Mouse (Mus musculus): ENCODE results near the gene Zp1. TPM values are rescaled to one million over a fixed set of nuclear protein-coding genes. Genes with fewer than 3 reads are reported as not detected.

The Zp1 gene
- polyA plus RNA-seq, 1 experiment from 2014 or later, result 0.44 TPM

- H3K27ac ChIP-seq (replicated peaks), result no peak overlapping the region
- H3K9ac ChIP-seq (replicated peaks), result no peak overlapping the region
- H3K27me3 ChIP-seq (replicated peaks), result no peaks in the 10 kb centered on the region
- H3K36me3 ChIP-seq, result no peaks in the 10 kb centered on the region
- H3K4me1 ChIP-seq, result no peaks in the 10 kb centered on the region
- no peaks in the 10 kb centered on the region for H3K9me3 ChIP-seq (replicated peaks)
- ATAC-seq (ENCODE audit: low FRiP score), result peak; percentile 71
- 90% methylated on average over 10 of the region's 10 CpGs for WGBS
- H3K4me2 ChIP-seq, result no peak overlapping the region
- no peak overlapping the region for H3K4me3 ChIP-seq (replicated peaks)
Observed at GRCm38 (mm10) chr19:10918321-10918991, 2.0 kb downstream of the Zp1 start.

GRCm38 (mm10) chr19:10916506-10916905, 3.9 kb downstream of the Zp1 start:
- 63% methylated on average over 5 of the region's 5 CpGs for WGBS
- Histone ChIP-seq H3K9ac (replicated peaks) (no peak overlapping the region), H3K36me3 (no peaks in the 10 kb centered on the region), H3K27ac (replicated peaks) (no peak overlapping the region), H3K4me2 (no peak overlapping the region), H3K9me3 (replicated peaks) (no peaks in the 10 kb centered on the region), H3K4me3 (replicated peaks) (no peak overlapping the region), H3K4me1 (no peaks in the 10 kb centered on the region), H3K27me3 (replicated peaks) (no peaks in the 10 kb centered on the region)
- no peak for ATAC-seq (ENCODE audit: low FRiP score)

- 93% methylated on average over 2 of the region's 2 CpGs for WGBS
- no peaks in the 10 kb centered on the region for H3K9me3 ChIP-seq (replicated peaks)
- H3K9ac ChIP-seq (replicated peaks), result no peak overlapping the region
- H3K36me3 ChIP-seq, result no peaks in the 10 kb centered on the region
- ATAC-seq (ENCODE audit: low FRiP score), result no peak
- H3K27ac ChIP-seq (replicated peaks), result no peak overlapping the region
- H3K27me3 ChIP-seq (replicated peaks), result no peaks in the 10 kb centered on the region
- no peak overlapping the region for H3K4me3 ChIP-seq (replicated peaks)
- H3K4me2 ChIP-seq, result no peak overlapping the region
- H3K4me1 ChIP-seq, result no peaks in the 10 kb centered on the region
Observed at GRCm38 (mm10) chr19:10914870-10915269, 5.6 kb downstream of the Zp1 start.

GRCm38 (mm10) chr19:10914291-10914690, 6.1 kb downstream of the Zp1 start:
- no peak overlapping the region for H3K9ac ChIP-seq (replicated peaks)
- 76% methylated on average over 7 of the region's 7 CpGs for WGBS

GRCm38 (mm10) chr19:10909087-10909721, 11.2 kb downstream of the Zp1 start:
- no peaks in the 10 kb centered on the region for H3K4me1 ChIP-seq
- H3K4me2 ChIP-seq, result no peak overlapping the region
- H3K27me3 ChIP-seq (replicated peaks), result no peaks in the 10 kb centered on the region
- no peak overlapping the region for H3K9ac ChIP-seq (replicated peaks)
- H3K9me3 ChIP-seq (replicated peaks), result no peaks in the 10 kb centered on the region
- peaks cover 37% of the 10 kb centered on the region for H3K36me3 ChIP-seq
- no peak overlapping the region for H3K27ac ChIP-seq (replicated peaks)
- no peak for ATAC-seq (ENCODE audit: low FRiP score)
- H3K4me3 ChIP-seq (replicated peaks), result no peak overlapping the region
- 90% methylated on average over 6 of the region's 6 CpGs for WGBS

More at GRCm38 (mm10) chr19:10914291-10914690, 6.1 kb downstream of the Zp1 start:
- Histone ChIP-seq H3K4me2 (no peak overlapping the region), H3K4me3 (replicated peaks) (no peak overlapping the region), H3K4me1 (no peaks in the 10 kb centered on the region), H3K27me3 (replicated peaks) (no peaks in the 10 kb centered on the region), H3K27ac (replicated peaks) (no peak overlapping the region), H3K9me3 (replicated peaks) (no peaks in the 10 kb centered on the region), H3K36me3 (no peaks in the 10 kb centered on the region; the same call in 1 of the 2 replicates)
- no peak for ATAC-seq (ENCODE audit: low FRiP score)

GRCm38 (mm10) chr19:10907891-10908290, 12.5 kb downstream of the Zp1 start:
- H3K4me3 ChIP-seq (replicated peaks), result no peak overlapping the region
- no peaks in the 10 kb centered on the region for H3K9me3 ChIP-seq (replicated peaks)
- no peak overlapping the region for H3K27ac ChIP-seq (replicated peaks)
- H3K36me3 ChIP-seq, result peaks cover 50% of the 10 kb centered on the region
- H3K27me3 ChIP-seq (replicated peaks), result no peaks in the 10 kb centered on the region
- peak; percentile 60; the same call in 1 of the 2 replicates for ATAC-seq (ENCODE audit: low FRiP score)
- no peak overlapping the region for H3K4me2 ChIP-seq
- 62% methylated on average over 3 of the region's 3 CpGs for WGBS
- H3K4me1 ChIP-seq, result no peaks in the 10 kb centered on the region
- H3K9ac ChIP-seq (replicated peaks), result no peak overlapping the region

GRCm38 (mm10) chr19:10905728-10906000, 14.8 kb downstream of the Zp1 start:
- WGBS, result 82% methylated on average over 5 of the region's 5 CpGs
- Histone ChIP-seq H3K9ac (replicated peaks) (no peak overlapping the region), H3K4me3 (replicated peaks) (no peak overlapping the region), H3K4me1 (no peaks in the 10 kb centered on the region), H3K27ac (replicated peaks) (no peak overlapping the region; the same call in 1 of the 2 replicates), H3K36me3 (peaks cover 73% of the 10 kb centered on the region), H3K9me3 (replicated peaks) (no peaks in the 10 kb centered on the region), H3K27me3 (replicated peaks) (no peaks in the 10 kb centered on the region), H3K4me2 (no peak overlapping the region)
- ATAC-seq (ENCODE audit: low FRiP score), result no peak

- Histone ChIP-seq H3K9me3 (replicated peaks) (no peaks in the 10 kb centered on the region), H3K36me3 (peaks cover 78% of the 10 kb centered on the region), H3K27ac (replicated peaks) (no peak overlapping the region; the same call in 1 of the 2 replicates), H3K27me3 (replicated peaks) (no peaks in the 10 kb centered on the region), H3K4me3 (replicated peaks) (no peak overlapping the region), H3K4me1 (no peaks in the 10 kb centered on the region), H3K9ac (replicated peaks) (0 out of 2 replicates have a peak overlapping the region, but pooled peaks have one; percentile 7), H3K4me2 (no peak overlapping the region)
- no peak; the same call in 1 of the 2 replicates for ATAC-seq (ENCODE audit: low FRiP score)
- WGBS, result 69% methylated on average over 7 of the region's 7 CpGs
Observed at GRCm38 (mm10) chr19:10904927-10905727, 15.3 kb downstream of the Zp1 start.

- H3K4me3 ChIP-seq (replicated peaks), result no peak overlapping the region
- H3K4me2 ChIP-seq, result no peak overlapping the region
- no peaks in the 10 kb centered on the region for H3K27me3 ChIP-seq (replicated peaks)
- no peak for ATAC-seq (ENCODE audit: low FRiP score)
- H3K27ac ChIP-seq (replicated peaks), result no peak overlapping the region
- 0 out of 2 replicates have a peak overlapping the region, but pooled peaks have one; percentile 7 for H3K9ac ChIP-seq (replicated peaks)
- peaks cover 84% of the 10 kb centered on the region for H3K36me3 ChIP-seq
- 93% methylated on average over 5 of the region's 5 CpGs for WGBS
- no peaks in the 10 kb centered on the region for H3K4me1 ChIP-seq
- H3K9me3 ChIP-seq (replicated peaks), result no peaks in the 10 kb centered on the region
Observed at GRCm38 (mm10) chr19:10904512-10904911, 15.9 kb downstream of the Zp1 start.

GRCm38 (mm10) chr19:10901046-10901445, 19.4 kb downstream of the Zp1 start:
- Histone ChIP-seq H3K4me2 (no peak overlapping the region), H3K27me3 (replicated peaks) (no peaks in the 10 kb centered on the region), H3K9me3 (replicated peaks) (no peaks in the 10 kb centered on the region), H3K4me1 (peaks cover 17% of the 10 kb centered on the region), H3K27ac (replicated peaks) (no peak overlapping the region), H3K36me3 (peaks cover 85% of the 10 kb centered on the region), H3K4me3 (replicated peaks) (no peak overlapping the region), H3K9ac (replicated peaks) (no peak overlapping the region)
- no peak for ATAC-seq (ENCODE audit: low FRiP score)
- 94% methylated on average over 5 of the region's 5 CpGs for WGBS

- Histone ChIP-seq H3K27me3 (replicated peaks) (no peaks in the 10 kb centered on the region), H3K36me3 (peaks cover 78% of the 10 kb centered on the region), H3K9ac (replicated peaks) (no peak overlapping the region), H3K4me3 (replicated peaks) (no peak overlapping the region), H3K27ac (replicated peaks) (no peak overlapping the region), H3K4me1 (peaks cover 20% of the 10 kb centered on the region), H3K4me2 (no peak overlapping the region), H3K9me3 (replicated peaks) (no peaks in the 10 kb centered on the region)
- ATAC-seq (ENCODE audit: low FRiP score), result no peak
- 80% methylated on average over 6 of the region's 6 CpGs for WGBS
Observed at GRCm38 (mm10) chr19:10900315-10900714, 20.1 kb downstream of the Zp1 start.

- H3K27ac ChIP-seq (replicated peaks), result no peak overlapping the region
- no peak overlapping the region for H3K4me3 ChIP-seq (replicated peaks)
- WGBS, result 90% methylated on average over 8 of the region's 8 CpGs
- peaks cover 50% of the 10 kb centered on the region for H3K36me3 ChIP-seq
- no peaks in the 10 kb centered on the region for H3K9me3 ChIP-seq (replicated peaks)
- no peaks in the 10 kb centered on the region for H3K27me3 ChIP-seq (replicated peaks)
- no peak for ATAC-seq (ENCODE audit: low FRiP score)
- H3K4me2 ChIP-seq, result no peak overlapping the region; the same call in 1 of the 2 replicates
- no peak overlapping the region for H3K9ac ChIP-seq (replicated peaks)
- H3K4me1 ChIP-seq, result peaks cover 24% of the 10 kb centered on the region
Observed at GRCm38 (mm10) chr19:10897491-10897890, 22.9 kb downstream of the Zp1 start.

Measured in neural tube, embryonic 15.5 days (tissue).